Mouse (Mus musculus) heart, postnatal 0 days (tissue): ENCODE results near the gene Syngap1.

Experiments used
- CTCF ChIP-seq: IDR thresholded peaks from 2 replicates; pipeline ENCODE4 v1.5.1; 2016; ENCODE audit warnings: antibody characterized with exemption, control low read depth, low read depth
- EP300 ChIP-seq: IDR thresholded peaks from 2 replicates; pipeline ENCODE4 v1.6.1; 2016; ENCODE audit warnings: antibody characterized with exemption, low read depth

- TF ChIP-seq EP300 (no peak), CTCF (no peak)
These were observed 16.8 kb downstream of the Syngap1 start for GRCm38 (mm10) chr17:26957872-26958271.
